Mouse (Mus musculus): ENCODE measurements at regions not wholly inside any gene's neighbourhood (a gene's known extent, or its start where the extent isn't known, plus 50 kb on each side); places are given as distances from the start of the nearest gene placed in this dataset.

DNA sequence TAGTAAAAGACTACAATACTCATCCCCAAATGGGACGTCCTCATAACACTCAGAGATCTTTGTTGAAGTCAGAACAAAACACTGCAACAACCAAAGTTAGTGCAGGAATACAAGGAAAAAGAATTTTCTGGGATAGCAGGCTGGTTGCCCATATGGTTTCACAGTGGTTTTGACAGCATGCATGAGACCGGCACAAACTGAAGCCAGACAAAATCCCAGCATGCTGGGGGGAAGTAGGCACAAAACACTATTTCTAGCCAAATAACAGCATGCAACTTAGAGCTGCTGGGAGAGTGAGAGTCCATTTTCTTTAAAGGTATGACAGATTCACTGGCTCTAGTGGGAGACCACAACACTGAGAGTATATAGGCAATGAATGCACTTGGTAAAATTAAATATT lies 619.1 kb upstream of the Manea start:
- DNase-seq: peak; percentile 72 to 86

DNA sequence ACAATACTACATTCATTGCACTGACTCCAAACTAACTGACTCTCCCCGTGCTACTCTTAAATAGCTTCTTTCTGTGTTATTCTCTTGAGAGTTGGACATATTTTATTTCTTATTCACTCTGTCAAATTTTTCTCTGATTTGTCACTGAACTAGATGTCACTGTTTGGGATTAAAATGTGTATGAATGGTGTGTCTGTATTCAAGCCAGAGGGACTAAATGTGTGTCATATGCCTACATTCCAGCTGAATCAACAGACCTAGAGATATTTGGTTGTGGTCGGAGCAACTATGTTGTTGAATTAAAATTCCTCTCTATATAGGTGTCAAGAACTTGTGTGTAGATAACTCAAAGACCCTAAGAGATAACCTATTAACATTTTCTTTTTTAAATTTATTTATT lies 618.2 kb upstream of the Manea start:
- DNase-seq: no peak

DNA sequence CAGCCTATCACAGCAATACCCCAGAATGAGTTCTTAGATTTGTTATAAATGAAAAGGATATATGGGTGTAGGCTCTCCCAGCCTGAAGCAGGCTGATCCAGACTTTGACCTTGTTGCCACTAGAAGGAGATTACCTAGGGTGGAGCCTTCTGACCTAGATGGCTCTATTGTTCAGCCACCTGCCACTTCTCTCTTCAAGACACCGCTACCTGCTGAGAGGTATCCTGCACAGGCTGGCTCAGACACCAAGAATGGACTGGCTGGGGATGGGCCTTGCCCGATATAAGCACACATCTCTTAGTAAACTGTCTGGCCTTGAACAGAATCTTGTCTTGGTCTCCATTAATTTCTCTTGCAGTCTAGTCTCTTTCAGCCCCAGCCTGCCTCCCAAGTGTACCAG lies 597.9 kb upstream of the Manea start:
- DNase-seq: no peak

DNA sequence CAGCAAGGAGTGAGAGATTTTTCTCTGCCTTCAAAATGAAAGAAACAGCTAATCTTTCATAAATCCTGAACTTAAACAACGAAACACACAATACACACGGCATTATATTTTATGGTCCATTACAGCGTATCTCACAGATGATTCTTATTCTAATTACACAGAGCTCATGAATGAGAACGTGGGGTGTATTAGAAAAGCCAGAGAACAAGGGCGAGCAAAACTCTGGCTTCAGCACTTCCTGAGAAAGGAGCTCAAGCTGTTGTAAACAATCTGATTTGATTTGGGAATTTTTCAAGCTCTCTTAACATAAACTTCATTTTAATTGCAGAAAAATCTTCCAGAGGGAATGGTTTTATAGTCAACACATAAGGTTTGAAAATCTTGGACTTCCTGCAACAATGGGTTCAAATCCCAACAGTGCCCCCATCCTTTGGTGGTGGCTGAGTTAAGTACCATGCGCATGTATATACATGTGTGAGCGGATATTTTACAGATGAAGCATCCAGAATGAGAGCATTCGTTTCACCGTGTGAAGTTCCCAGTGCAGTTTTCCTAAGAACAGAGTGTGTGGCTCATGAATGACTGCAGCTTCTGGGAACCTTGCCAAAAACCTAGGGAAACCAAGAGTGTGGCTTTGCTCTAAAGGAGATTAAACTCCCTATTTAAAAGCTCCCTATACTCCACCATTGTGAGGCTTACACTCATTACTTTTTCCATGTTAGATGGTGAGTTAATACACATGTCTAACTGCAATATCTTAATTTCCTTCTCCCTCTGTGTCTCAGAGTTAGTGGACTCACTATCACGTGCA lies 587.5 kb upstream of the Manea start:
- peak; percentile 70 to 86 for DNase-seq

DNA sequence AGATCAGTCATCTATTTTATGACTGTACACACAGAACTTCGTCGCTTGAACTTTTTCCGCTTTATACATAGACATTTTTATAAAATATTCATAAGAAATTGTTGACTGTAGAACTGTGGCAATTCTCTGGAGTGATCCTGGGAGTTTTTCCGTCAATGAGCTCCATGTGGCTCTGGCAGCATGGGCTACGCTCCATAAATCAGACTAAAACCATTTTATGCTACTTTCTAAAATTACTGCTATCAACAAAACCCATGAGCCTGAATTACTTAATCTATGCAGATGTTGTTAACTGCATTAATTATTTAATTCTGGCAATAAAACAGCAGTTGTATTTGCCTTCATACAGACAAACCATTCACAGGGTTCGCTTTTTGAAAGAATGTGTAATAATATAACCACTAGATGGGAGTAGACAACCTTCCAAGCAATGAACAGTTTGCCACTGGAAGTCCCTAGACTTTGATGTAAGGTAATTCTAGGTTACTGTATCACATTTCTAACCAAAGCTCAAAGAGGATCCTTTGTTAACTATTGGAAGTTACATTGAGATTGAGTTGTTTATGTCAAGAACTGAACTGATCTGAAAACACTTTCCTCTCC lies 583.3 kb upstream of the Manea start:
- DNase-seq: peak in 1 of 2 experiments; percentile 36

DNA sequence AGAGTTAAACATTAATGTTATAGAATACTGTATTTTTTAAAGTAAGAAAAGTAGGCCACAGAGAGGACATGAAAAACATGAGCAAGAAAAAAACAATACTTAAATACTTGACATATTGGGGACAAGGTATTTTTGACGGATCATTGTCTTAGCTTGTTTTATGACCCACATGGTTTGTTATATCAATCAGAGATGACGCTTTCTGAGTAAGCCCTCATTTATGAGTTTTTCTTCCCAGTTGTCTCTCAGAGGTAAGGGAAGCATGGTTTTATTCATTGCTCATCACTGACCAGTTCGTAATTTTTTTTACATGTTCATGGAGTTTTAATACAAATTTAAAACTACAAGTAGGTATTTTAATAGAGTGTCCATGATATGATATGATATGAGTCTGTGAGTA lies 579.4 kb upstream of the Manea start:
- no peak for DNase-seq

DNA sequence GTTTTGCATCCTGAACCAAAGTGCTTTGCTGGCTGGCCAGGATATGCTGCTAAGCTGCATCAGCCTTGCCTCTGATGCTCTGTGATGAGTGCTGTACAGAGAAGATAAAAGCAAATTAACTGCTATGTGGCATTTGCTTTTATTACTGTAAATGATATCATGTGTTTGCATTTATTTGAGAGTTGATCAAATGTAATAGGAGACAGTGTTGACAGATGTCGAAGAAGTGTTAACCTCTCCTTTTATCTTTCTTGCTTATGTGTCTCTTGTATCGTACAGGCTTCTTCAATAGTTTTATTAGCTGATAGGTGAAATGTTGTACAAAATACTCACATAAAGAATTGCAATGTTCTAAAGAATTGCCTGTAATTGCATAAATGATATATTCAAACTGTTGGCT lies 541.8 kb upstream of the Manea start:
- DNase-seq: no peak

DNA sequence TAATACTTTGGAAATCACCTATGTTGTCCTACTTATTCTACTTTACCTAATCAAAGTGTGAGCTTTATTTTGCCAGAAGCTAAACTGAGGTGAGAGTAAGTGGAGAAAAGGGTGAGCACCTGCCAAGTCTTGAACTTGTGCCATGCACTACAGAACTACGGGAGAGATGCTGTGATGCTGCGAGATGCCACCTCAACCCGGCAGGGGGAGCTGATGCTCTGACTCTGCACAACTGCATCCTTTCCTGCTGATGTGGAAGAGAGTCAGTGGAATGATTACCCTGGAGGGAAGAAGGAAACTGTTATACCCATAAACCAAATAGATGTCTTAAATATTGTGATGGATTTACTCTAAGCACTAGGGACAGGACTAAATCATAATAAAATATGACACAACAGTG lies 532.3 kb upstream of the Manea start:
- DNase-seq: peak; percentile 9 to 15

DNA sequence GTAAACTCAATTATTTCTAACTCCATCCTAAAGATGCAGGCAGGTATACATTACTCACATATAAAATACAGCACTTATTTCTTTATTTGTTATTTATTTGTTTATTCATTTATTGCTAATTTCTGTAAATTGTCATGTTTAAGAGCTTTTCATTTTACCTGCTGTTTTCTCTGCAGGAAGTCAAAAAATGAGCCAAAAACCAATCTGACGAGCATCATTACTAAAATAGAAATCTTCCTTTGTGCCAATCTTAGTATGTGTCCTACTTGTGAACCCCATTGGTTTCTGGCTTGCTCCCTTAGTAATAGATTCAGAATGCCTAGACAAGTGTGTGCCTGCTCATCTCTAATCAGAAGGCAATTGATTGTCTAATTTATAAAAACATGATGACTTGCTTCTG lies 495.1 kb upstream of the Manea start:
- DNase-seq: peak; percentile 2 to 56

DNA sequence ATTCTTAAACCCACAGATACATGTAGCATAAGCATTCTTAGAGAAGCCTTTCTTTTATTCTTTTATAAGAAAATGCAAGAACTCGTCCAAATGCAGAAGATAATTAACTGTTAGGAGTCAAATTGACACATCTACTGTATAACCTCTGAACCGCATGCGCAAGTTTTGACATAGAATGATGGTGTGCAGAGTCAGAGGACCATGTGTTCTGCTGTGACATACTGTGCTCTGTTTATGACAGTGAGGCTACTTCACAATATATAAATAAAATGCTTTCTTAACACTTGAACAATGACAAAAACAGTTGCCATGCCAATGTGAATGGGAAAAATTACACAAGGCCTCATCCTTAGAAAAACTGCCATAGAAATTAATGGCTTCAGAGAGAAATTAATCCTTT lies 454.1 kb upstream of the Manea start:
- DNase-seq: no peak

DNA sequence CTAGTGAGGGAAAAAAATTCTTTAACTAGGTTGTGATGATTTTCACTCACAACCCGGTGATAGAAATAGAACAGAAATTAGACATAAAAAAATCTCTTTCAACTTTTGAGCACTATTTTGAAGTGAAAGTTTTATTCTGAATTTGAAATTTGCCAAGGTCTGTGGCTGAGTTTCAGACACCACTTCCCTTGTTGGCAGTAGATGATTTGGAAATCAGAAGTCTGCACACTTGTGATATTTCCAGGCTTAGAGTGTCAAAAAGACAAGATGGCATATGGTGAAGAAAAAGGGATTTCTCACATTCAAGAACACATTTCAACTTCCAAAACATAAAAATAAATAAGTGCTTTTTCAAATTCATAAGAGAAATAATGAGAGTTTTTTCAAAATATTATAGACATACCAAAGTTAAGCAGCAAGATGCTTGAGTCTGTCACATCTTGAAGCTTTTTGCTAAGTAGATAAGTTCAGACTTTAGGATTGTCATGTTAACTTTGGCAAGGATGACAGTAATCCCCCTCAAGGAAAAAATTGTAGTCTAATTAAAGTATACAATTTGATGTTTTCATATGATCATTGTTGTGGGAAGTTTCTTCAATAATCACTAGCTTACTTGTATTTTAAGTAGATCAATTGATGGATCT lies 446.6 kb upstream of the Manea start:
- DNase-seq: no peak

DNA sequence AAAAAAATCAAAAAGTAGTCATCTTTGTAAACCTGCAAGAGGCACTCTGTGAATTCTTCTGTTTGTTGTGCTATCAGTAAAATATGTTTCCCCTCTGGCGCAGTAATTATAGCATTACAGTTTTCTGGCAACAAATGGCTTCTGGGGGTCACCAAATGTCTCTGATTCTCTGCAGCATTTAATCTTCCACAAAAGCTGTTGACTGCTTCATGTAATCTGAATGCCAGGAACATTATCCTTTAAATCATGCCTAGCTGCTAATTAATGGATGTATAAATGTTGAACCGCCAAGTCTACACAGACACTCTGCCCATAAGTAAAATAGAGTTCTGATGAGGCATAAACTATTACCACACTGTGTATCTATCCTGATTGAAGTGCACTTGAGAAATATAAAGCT lies 421.2 kb upstream of the Manea start:
- DNase-seq: no peak

DNA sequence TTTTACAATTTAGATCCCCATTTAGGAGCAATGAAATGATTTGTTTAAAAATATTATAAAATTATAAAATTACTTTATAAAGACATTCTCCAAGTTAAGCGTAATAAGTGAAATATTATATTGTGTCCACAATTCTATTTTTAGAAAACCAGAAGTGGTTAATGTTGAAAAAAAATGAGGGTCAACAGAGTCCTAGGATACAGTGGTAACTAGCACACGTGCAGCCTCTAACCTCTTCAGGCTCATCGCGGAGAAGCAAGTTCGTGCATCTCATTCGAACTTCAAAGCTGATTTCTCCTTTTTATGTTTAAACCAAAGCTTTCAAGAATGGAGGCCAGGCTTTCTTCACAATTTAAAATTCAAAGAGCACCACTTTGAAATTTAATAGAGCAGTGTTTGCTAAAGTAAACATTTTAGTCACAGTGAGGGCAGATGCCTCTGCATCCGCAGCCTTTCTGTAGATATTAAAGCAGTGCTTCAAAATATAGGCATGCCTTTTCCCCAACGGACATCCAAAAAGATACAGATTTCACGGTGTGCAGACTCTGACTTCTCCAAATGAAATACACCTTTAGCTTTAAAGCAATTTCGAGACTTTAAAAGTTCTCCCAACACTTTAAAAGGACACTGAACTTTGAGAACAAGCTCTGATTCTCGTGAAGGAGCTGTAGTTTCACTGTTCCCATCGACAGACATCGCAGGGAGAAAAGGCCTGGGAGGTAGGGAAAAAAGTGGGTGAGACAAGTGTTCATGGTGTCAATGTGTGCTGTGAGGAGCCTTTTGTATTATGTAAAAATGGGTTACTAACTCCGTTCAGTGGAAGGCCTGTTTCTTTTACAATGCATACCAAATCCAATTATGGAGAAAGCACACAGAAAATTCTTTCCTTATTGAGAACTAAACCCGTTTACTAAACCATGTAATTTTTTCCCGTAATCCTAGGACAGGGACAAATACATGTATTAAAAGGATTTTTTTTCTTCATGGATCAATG lies 419.8 kb upstream of the Manea start:
- DNase-seq: no peak

DNA sequence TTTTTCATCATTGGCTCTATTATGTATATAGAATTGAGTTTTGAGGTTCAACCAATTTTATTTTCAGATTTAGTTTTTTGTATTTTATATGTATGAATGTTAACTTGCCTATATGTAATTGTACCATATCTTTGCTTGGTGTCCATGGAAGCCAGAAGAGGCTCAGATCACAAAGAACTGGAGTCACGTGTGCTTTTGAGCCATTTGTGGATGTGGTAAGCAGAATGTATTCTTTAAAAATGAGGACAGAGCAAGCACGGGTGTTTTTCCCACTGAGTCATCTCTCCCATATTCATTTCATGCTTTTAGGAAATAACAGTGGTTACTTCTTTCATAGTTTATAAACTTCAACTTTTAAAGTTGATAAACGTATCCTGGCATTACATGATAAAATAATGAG lies 394.1 kb upstream of the Manea start:
- DNase-seq: no peak

DNA sequence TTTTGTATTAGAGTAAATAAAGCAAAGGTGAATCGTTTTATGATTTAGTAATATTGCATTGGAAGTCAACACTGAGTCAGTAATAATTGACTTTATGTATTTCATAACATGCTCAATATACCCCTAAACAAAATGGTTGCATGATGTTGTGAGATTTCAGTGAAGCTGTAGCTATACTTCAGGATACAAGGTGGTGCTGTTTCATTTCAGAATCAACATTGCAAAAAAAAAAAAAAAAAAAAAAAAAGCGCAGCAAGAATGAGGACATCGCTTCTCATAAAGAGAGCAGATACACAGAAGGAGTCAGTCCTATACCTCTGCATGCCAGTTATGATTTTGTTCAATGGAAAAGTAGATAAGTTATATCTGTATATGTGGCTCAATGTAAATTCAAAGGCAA lies 389.7 kb upstream of the Manea start:
- no peak for DNase-seq

DNA sequence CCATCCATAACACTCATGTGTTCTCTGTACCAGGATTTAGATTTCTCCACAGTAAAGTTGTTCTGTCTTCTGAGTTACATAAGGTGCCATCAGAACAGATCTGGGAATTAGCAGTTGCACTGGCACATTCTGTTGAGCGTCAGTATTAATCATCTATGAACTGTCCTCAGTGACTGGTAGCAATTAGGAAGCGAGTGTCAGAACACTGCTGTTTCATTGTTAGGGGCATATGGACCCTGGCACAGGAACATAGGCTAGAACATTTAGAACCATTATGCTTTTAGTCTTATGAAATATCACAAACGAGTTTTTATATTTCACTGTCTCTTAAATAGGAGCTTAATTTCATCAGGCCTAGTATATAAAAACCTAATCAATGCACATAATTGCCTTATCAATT lies 367.7 kb upstream of the Manea start:
- no peak for DNase-seq

DNA sequence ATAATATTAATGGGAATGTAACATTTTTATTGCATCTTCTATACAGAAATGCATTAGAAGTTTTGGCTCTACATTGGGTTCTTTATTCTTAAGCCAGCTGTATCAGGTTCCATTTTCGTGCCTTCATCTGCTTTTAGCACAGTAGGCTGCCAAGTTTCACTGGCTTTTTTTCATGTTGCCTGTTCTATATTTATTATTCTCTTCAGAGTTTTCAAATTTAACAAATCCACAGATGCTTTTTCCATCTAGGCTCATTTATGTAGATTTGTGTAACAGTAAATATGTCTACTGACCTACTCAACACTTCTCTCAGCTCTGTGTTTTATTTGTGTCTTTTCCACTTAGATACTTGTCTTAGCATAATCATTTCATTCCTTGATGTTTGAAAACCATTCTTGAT lies 363.3 kb upstream of the Manea start:
- no peak for DNase-seq

DNA sequence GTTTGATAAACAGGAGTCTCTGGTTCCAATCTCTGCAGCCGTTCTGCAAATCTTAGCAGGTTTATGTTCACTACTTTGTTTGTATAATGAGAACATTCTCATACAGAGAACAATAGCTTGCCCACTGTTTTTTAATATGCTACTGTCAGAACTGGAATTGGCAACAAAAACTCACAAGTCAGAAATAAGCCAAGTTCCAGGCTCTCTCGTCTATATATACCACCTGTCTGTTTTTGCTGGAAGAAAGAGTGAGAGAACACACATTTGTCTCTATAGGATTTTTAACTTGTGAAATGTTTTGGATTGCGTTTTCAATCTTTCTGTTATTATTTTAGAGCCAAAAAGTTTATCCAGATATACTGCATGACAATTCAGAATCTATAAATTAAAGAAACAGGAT lies 349.3 kb upstream of the Manea start:
- DNase-seq: no peak

Data from cerebellum, postnatal 14 days (tissue).